Mouse (Mus musculus) embryonic facial prominence, embryonic 13.5 days (tissue): ENCODE data around the gene Sumo3. TPM values are rescaled to one million over a fixed set of nuclear protein-coding genes. Genes with fewer than 3 reads are reported as not detected.

Experiments used
- ATAC-seq: fragments of 200-750 bp; cut with Nextera tagmentation; 2 replicates; pipeline ENCODE4 v1.8.0; 2017; ENCODE audit warnings: low read depth; ENCODE audit not compliant: insufficient number of reproducible peaks, insufficient read depth, low FRiP score, low TSS enrichment
- H3K27ac ChIP-seq: fragments of 300-500 bp; sonication (generic); 2 replicates; pipeline ENCODE4 v1.5.1; 2015; ENCODE audit warnings: moderate library complexity, mild to moderate bottlenecking, inconsistent platforms
- H3K27me3 ChIP-seq: fragments of 300-500 bp; sonication (generic); 2 replicates; pipeline ENCODE4 v1.6.1; 2015; ENCODE audit warnings: mild to moderate bottlenecking, inconsistent platforms
- H3K36me3 ChIP-seq: fragments of 300-500 bp; sonication (generic); 2 replicates; pipeline ENCODE4 v1.6.1; 2015; ENCODE audit warnings: mild to moderate bottlenecking, inconsistent platforms
- H3K4me1 ChIP-seq: fragments of 300-500 bp; sonication (generic); 2 replicates; pipeline ENCODE4 v1.6.1; 2015; ENCODE audit warnings: inconsistent platforms
- H3K4me2 ChIP-seq: fragments of 300-500 bp; sonication (generic); 2 replicates; pipeline ENCODE4 v1.6.1; 2015; ENCODE audit warnings: moderate library complexity, mild to moderate bottlenecking, inconsistent platforms
- H3K4me3 ChIP-seq: fragments of 300-500 bp; sonication (generic); 2 replicates; pipeline ENCODE4 v1.5.1; 2015; ENCODE audit warnings: mild to moderate bottlenecking, inconsistent platforms
- H3K9ac ChIP-seq: fragments of 300-500 bp; sonication (generic); 2 replicates; pipeline ENCODE4 v1.6.1; 2015; ENCODE audit warnings: mild to moderate bottlenecking, inconsistent platforms
- H3K9me3 ChIP-seq: fragments of 300-500 bp; sonication (generic); 2 replicates; pipeline ENCODE4 v1.6.1; 2016; ENCODE audit warnings: inconsistent platforms
- WGBS: fragments of 180-500 bp; shearing (Covaris S2); methylation state at CpG from one replicate; pipeline ENCODE4 v1.1.7; 2015; ENCODE audit warnings: mixed read lengths; 5-methylcytosine and 5-hydroxymethylcytosine counted together
- microRNA counts: library from miRNA; unstranded; fragments of <30 nt; microRNA quantifications from one replicate; lab custom pipeline; 2016
- microRNA-seq: library from miRNA; unstranded; fragments of <30 nt; microRNA quantifications from one replicate; pipeline ENCODE4, GENCODE M21; 2016
- polyA plus RNA-seq: library from polyadenylated mRNA; unstranded; fragments of >200 nt; fragmentation: Nextera tagmentation; extraction: Ambion mirVana; gene quantifications from 2 replicates; pipeline ENCODE4 v1.2.1, GENCODE M21; 2015

Gene Sumo3
- polyA plus RNA-seq, 1 experiment from 2014 or later = 397 TPM

DNA sequence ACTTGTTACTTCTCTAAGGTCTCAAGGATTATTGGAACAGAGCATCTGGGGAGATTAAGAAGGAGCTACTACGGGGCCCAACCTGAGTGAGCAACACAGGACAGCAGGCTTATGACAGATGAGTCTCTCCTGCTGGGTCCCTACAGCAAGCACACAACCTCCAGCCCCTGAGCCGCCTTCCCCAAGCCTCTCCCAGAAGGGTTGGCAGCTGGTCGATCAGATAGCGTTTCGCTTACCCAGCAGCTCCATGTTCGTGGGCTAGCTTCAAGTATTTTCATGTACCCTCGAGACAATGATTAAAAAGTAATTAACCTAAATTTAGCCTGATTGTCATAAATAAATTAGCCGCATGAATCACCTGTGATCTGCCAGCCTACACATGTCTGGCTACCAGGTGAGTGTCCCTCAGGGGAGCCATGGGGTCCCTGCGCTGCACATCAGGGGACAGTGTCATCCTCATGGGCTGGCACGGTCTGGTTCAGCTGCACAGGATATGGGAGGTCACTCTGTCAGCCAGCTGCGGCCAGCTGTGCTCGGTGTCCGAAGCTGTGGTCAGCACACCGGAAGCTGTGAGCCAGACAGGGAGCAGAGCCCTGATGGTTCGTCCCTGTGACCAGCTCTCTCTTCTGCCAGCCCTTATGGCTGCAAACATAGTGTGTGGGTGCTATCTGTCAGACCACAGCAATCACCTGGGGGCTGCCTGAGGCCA lies 52.5 kb downstream of the Sumo3 start:
- no peak for ATAC-seq
- no peaks in the 10 kb centered on the region for H3K27me3 ChIP-seq
- H3K9ac ChIP-seq = no peak overlapping the region
- no peak overlapping the region for H3K27ac ChIP-seq
- no peak overlapping the region for H3K4me3 ChIP-seq
- no peak overlapping the region for H3K4me2 ChIP-seq
- WGBS = 69% methylated on average over 15 of the region's 15 CpGs
- H3K36me3 ChIP-seq = no peaks in the 10 kb centered on the region
- peaks cover 4% of the 10 kb centered on the region; the same call in 1 of the 2 replicates for H3K4me1 ChIP-seq
- peaks cover 4% of the 10 kb centered on the region; the same call in 1 of the 2 replicates for H3K9me3 ChIP-seq

DNA sequence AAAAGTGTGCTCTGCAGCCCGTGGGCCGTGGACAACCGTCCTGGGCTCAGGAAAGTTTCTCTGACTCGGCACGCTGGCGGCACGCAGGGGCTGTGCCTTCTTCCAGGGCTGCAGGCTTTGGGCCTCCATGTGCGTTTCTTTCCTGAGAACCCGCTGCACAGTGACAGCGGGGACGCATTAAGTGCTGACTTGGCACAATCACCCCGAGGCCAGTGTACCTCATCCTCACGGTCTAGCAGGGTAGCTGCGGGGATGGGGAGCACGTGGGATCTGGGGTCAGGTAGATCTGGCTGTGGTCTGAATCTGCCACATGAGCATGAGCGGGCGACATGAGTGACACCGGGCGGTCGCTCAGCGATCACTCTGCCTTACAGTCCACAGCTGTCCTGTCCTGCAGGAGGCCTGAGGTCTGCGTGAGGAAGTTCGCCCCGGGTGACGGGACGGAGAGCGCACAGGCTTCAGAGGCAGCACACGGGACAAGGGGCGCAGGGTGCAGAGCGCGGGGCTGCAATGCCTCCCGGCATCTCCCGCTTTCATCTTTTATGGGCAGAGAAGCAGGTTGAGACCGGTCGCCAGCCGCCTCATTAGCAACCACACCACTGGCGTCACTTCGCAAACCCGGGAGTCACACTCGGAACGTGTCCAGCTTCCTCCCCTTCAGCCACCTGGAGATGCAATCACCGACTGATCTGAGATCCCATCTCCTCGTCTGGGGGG lies 58.2 kb downstream of the Sumo3 start:
- Histone ChIP-seq H3K9ac (0 out of 2 replicates have a peak overlapping the region, but pooled peaks have one; percentile 32), H3K4me2 (no peak overlapping the region), H3K27me3 (0 out of 2 replicates have a peak, but pooled peaks cover 3% of the 10 kb centered on the region), H3K9me3 (peaks cover 4% of the 10 kb centered on the region; the same call in 1 of the 2 replicates), H3K36me3 (no peaks in the 10 kb centered on the region), H3K4me3 (no peak overlapping the region), H3K27ac (no peak overlapping the region), H3K4me1 (peaks cover 3% of the 10 kb centered on the region; the same call in 1 of the 2 replicates)
- WGBS = 55% methylated on average over 43 of the region's 43 CpGs
- no peak for ATAC-seq

DNA sequence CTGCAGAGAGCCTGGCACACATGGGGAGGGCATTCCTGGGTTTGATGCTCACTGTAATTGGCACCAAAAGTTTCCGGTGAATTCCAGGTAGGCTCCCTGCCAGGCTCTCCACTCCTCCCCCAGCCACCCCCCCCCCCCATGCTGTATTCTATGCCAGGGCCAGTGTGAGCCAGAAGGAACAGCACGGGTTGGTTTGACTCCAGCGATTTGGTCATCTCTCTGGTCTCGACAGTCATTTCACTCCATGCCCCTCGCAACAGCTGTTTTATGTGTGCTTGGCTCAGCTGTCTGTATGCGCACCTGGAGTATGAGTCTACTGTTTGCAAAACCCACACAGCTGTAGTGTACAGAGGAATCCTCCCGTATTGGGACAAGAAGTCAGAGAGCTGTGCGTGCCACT lies 60.4 kb downstream of the Sumo3 start:
- Histone ChIP-seq H3K9ac (no peak overlapping the region), H3K27ac (no peak overlapping the region), H3K4me2 (no peak overlapping the region), H3K4me3 (no peak overlapping the region), H3K4me1 (peaks cover 3% of the 10 kb centered on the region; the same call in 1 of the 2 replicates), H3K27me3 (0 out of 2 replicates have a peak, but pooled peaks cover 3% of the 10 kb centered on the region), H3K36me3 (no peaks in the 10 kb centered on the region), H3K9me3 (no peaks in the 10 kb centered on the region)
- no peak for ATAC-seq
- 80% methylated on average over 8 of the region's 8 CpGs for WGBS

DNA sequence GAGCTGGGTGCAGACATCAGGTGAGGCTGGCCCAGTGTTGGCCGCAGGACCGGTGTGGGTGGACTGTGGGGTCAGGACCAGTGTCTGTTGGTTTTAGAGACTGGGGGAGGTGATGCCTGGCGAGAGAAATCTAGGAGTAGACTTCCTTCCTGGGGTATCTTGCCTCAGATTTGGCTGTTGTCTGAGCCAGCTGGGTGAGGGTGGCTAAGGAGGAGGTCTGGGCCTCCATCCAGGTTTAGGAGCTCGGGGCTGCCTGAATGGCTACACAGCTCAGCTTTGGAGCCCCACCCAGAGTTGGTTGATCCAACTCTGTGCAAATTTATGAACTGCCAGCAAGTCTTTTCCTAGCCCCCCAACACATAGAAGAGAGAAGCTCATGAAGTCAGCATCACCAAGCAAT lies 61.5 kb downstream of the Sumo3 start:
- no peak overlapping the region for H3K27ac ChIP-seq
- H3K9me3 ChIP-seq = no peaks in the 10 kb centered on the region
- no peak overlapping the region for H3K4me2 ChIP-seq
- H3K36me3 ChIP-seq = no peaks in the 10 kb centered on the region
- H3K4me3 ChIP-seq = no peak overlapping the region
- ATAC-seq = no peak
- WGBS = 73% methylated on average over 4 of the region's 4 CpGs
- H3K27me3 ChIP-seq = 0 out of 2 replicates have a peak, but pooled peaks cover 3% of the 10 kb centered on the region
- no peak overlapping the region for H3K9ac ChIP-seq
- H3K4me1 ChIP-seq = peaks cover 3% of the 10 kb centered on the region; the same call in 1 of the 2 replicates

MicroRNAs encoded within 50 kb of the gene (microRNA counts, 519-probe panel; counts per million panel counts)
- microRNA mmu-miR-1930 (lab: Ali Mortazavi, UCI) = 236 counts per million, percentile 44 among the panel's probes with 10 or more counts

Small RNA genes lying within 50 kb of the gene (microRNA-seq; reads per million reads assigned to microRNA genes)
- gene Mir1930 = 11.5 reads per million, percentile 28 among the genes with 10 or more reads in this experiment

Other genes starting within 250 kb of the Sumo3 start
- 4.4 and 6.4 TPM in 2 replicates for gene Adarb1, start 187.8 kb upstream of the Sumo3 start, polyA plus RNA-seq
- gene Fam207a, start 90.3 kb upstream of the Sumo3 start, polyA plus RNA-seq = 38.4 and 41.5 TPM in 2 replicates
- 1.3 TPM in 2 replicates for gene Itgb2, start 75.8 kb upstream of the Sumo3 start, polyA plus RNA-seq
- 104 and 109 TPM in 2 replicates for gene Pttg1ip, start 24.4 kb upstream of the Sumo3 start, polyA plus RNA-seq
- gene Gm49325, start 100 bp downstream of the Sumo3 start, polyA plus RNA-seq = 2.6 and 4.1 TPM in 2 replicates
- 76.4 and 80.3 TPM in 2 replicates for gene Ube2g2, start 16.2 kb downstream of the Sumo3 start, polyA plus RNA-seq
- 1.3 and 2.2 TPM in 2 replicates for gene Tspear, start 80.5 kb downstream of the Sumo3 start, polyA plus RNA-seq
- not detected in 2 replicates for gene Gm19402, start 84.7 kb downstream of the Sumo3 start, polyA plus RNA-seq
- gene Gm9508, start 91.1 kb downstream of the Sumo3 start, polyA plus RNA-seq = not detected in 2 replicates
- not detected in 2 replicates for gene Gm10272, start 100.5 kb downstream of the Sumo3 start, polyA plus RNA-seq
- 0.72 and 1.5 TPM in 2 replicates for gene Gm10024, start 105.4 kb downstream of the Sumo3 start, polyA plus RNA-seq
- gene Gm10142, start 109.7 kb downstream of the Sumo3 start, polyA plus RNA-seq = not detected in 2 replicates
- not detected in 2 replicates for gene Krtap12-1, start 114.5 kb downstream of the Sumo3 start, polyA plus RNA-seq
- not detected in 2 replicates for gene Gm10100, start 120.4 kb downstream of the Sumo3 start, polyA plus RNA-seq
- not detected in 2 replicates for gene Gm18596, start 136.5 kb downstream of the Sumo3 start, polyA plus RNA-seq
- gene Gm9736, start 145.3 kb downstream of the Sumo3 start, polyA plus RNA-seq = 0.42 TPM in 1 of 2 replicates, not detected in the other
- gene Gm3233, start 153.6 kb downstream of the Sumo3 start, polyA plus RNA-seq = not detected in 2 replicates
- not detected in 2 replicates for gene Gm3238, start 165.2 kb downstream of the Sumo3 start, polyA plus RNA-seq
- not detected in 2 replicates for gene Gm7138, start 170.8 kb downstream of the Sumo3 start, polyA plus RNA-seq
- not detected in 2 replicates for gene Gm3250, start 176.4 kb downstream of the Sumo3 start, polyA plus RNA-seq
- gene Gm7137, start 182.1 kb downstream of the Sumo3 start, polyA plus RNA-seq = not detected in 2 replicates
- gene Gm9639, start 189.0 kb downstream of the Sumo3 start, polyA plus RNA-seq = not detected in 2 replicates
- gene Gm19668, start 193.0 kb downstream of the Sumo3 start, polyA plus RNA-seq = not detected in 2 replicates
- not detected in 2 replicates for gene Gm9507, start 205.7 kb downstream of the Sumo3 start, polyA plus RNA-seq
- not detected in 2 replicates for gene Gm2696, start 208.6 kb downstream of the Sumo3 start, polyA plus RNA-seq
- not detected in 2 replicates for gene Krtap10-4, start 221.0 kb downstream of the Sumo3 start, polyA plus RNA-seq
- gene Krtap10-10, start 229.8 kb downstream of the Sumo3 start, polyA plus RNA-seq = not detected in 2 replicates
- not detected in 2 replicates for gene Gm36176, start 240.7 kb downstream of the Sumo3 start, polyA plus RNA-seq
- gene Gm10318, start 246.8 kb downstream of the Sumo3 start, polyA plus RNA-seq = not detected in 2 replicates